Mouse (Mus musculus) testis, adult 2 months (tissue): ENCODE data around the gene Plppr3. TPM values are rescaled to one million over a fixed set of nuclear protein-coding genes. Genes with fewer than 3 reads are reported as not detected.

Source experiments
- H3K27ac ChIP-seq: fragments of 200-500 bp; 2 replicates; pipeline ENCODE4 v1.5.1; 2012; ENCODE audit warnings: low read depth, low read length; ENCODE audit not compliant: control insufficient read depth, insufficient read depth
- H3K27me3 ChIP-seq: fragments of 200-500 bp; 2 replicates; pipeline ENCODE4 v1.6.1; 2012; ENCODE audit warnings: mild to moderate bottlenecking, low read length, moderate library complexity; ENCODE audit not compliant: control insufficient read depth, insufficient read depth
- H3K36me3 ChIP-seq: fragments of 200-500 bp; 2 replicates; pipeline ENCODE4 v1.6.1; 2012; ENCODE audit warnings: mild to moderate bottlenecking, low read length; ENCODE audit not compliant: control insufficient read depth, insufficient read depth
- H3K4me1 ChIP-seq: fragments of 200-500 bp; 2 replicates; pipeline ENCODE4 v1.6.1; 2012; ENCODE audit warnings: low read length; ENCODE audit not compliant: control insufficient read depth, insufficient read depth
- H3K4me3 ChIP-seq: fragments of 200-500 bp; 2 replicates; pipeline ENCODE4 v1.5.1; 2012; ENCODE audit warnings: low read depth, mild to moderate bottlenecking, low read length, moderate library complexity, mixed read lengths; ENCODE audit not compliant: control insufficient read depth
- CTCF ChIP-seq: fragments of 200-500 bp; IDR thresholded peaks from 2 replicates; pipeline ENCODE4 v1.5.1; 2012; ENCODE audit warnings: low read depth, mild to moderate bottlenecking, inconsistent platforms, low read length, moderate library complexity; ENCODE audit not compliant: control insufficient read depth, insufficient read depth, insufficient replicate concordance
- POLR2A ChIP-seq: fragments of 200-500 bp; IDR thresholded peaks from 2 replicates; pipeline ENCODE4 v1.6.1; 2012; ENCODE audit warnings: low read depth, mild to moderate bottlenecking, inconsistent platforms, low read length, moderate library complexity; ENCODE audit not compliant: control insufficient read depth
- polyA plus RNA-seq: library from polyadenylated mRNA; depleted of rRNA; stranded (reverse); fragments of >200 nt; gene quantifications from 2 replicates; pipeline ENCODE4 v1.2.3, GENCODE M21; 2012

Plppr3 gene
- polyA plus RNA-seq, 1 experiment = 2.7 TPM

DNA sequence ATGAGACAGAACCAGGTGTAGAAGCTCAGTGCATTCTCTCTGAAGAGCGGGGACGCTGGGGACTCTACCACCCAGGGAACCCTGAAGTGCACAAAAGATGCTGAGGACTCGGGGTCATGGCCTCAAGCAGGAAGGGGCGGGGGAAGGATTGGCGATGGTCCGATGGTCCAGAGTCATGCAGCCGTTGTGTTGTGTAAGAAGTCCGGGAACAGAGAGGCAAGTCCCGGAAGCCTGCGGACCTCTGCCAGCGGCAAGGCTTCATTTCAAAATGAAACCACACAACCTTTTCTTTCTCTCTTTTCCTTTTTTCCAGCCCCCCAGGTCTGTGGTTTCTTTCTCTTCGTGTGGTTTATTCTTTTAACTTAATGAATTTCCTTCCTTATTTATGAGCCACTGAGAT is 3.3 kb upstream of the Plppr3 start:
- Histone ChIP-seq H3K4me3 (no peak overlapping the region), H3K4me1 (peaks cover 16% of the 10 kb centered on the region), H3K27ac (no peak overlapping the region), H3K36me3 (no peaks in the 10 kb centered on the region), H3K27me3 (no peaks in the 10 kb centered on the region)
- TF ChIP-seq POLR2A (no peak), CTCF (no peak)

- peaks cover 15% of the 10 kb centered on the region for H3K4me1 ChIP-seq
- no peak overlapping the region for H3K4me3 ChIP-seq
- H3K36me3 ChIP-seq = no peaks in the 10 kb centered on the region
- H3K27ac ChIP-seq = no peak overlapping the region
- H3K27me3 ChIP-seq = no peaks in the 10 kb centered on the region
- TF ChIP-seq POLR2A = no peak
- no peak for TF ChIP-seq CTCF
These were observed 2.7 kb upstream of the Plppr3 start for GRCm38 (mm10) chr10:79877174-79877573.

DNA sequence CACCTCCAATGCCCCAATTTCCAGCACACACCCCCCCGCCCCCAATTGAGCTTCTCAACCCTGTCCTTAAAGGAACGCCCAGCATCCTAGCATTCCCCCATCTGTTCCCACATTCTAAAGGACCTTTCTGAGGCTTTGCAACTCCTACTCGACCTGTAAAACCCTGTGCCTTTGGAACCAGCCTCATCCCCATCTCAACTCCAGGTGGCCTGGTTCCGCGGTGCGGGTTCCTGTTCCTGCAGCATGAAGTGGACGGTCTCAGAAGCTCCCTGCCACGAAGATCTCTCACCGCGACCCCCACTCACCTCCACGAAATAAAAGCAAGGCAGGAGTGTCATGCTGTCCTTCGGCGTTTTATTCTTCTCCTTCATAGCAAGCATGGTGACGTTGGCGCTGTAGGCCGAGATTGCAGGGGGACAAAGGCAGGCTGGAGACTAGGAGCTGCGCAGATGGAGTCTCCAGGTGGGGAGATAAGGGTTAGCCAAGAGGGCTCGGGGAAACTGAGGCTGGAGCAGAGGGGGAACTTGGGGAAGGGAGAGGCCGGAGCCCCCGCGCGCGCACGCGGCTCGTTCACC is 632 bp downstream of the Plppr3 start:
- peaks cover 8% of the 10 kb centered on the region for H3K4me1 ChIP-seq
- H3K27ac ChIP-seq = no peak overlapping the region
- peak overlapping the region; percentile 14 for H3K4me3 ChIP-seq

DNA sequence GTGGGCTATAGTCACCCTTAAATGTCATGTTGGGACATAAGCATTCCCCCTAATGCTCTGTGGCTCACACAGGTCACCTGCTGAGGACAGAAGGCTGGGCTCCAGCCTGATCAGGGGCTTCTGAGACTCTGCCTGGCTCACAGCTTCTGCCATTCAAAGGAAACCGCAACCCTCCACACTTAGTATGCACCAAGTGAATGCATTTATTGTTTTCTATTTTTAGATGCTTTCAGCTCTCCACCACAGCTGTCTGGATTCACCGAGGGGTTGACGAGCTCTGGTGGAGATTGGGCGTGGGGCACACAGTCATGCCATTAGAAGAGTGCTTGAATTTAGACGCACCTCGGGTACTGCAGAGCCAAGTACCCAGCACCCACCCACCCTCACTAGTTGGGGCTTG is 1.1 kb downstream of the Plppr3 start:
- no peaks in the 10 kb centered on the region for H3K36me3 ChIP-seq
- no peaks in the 10 kb centered on the region for H3K27me3 ChIP-seq
- TF ChIP-seq CTCF = no peak
- TF ChIP-seq POLR2A = no peak
- peaks cover 8% of the 10 kb centered on the region for H3K4me1 ChIP-seq
- no peak overlapping the region for H3K27ac ChIP-seq
- no peak overlapping the region for H3K4me3 ChIP-seq

More for the DNA sequence above, 632 bp downstream of the Plppr3 start:
- no peaks in the 10 kb centered on the region for H3K27me3 ChIP-seq
- no peaks in the 10 kb centered on the region for H3K36me3 ChIP-seq
- no peak for TF ChIP-seq POLR2A
- no peak for TF ChIP-seq CTCF

- Histone ChIP-seq H3K27me3 (no peaks in the 10 kb centered on the region), H3K27ac (no peak overlapping the region), H3K36me3 (no peaks in the 10 kb centered on the region), H3K4me1 (peaks cover 8% of the 10 kb centered on the region), H3K4me3 (no peak overlapping the region)
- TF ChIP-seq CTCF (no peak), POLR2A (no peak)
These were observed 1.6 kb downstream of the Plppr3 start for GRCm38 (mm10) chr10:79872862-79873261.

- no peaks in the 10 kb centered on the region for H3K36me3 ChIP-seq
- H3K27me3 ChIP-seq = no peaks in the 10 kb centered on the region
- H3K4me3 ChIP-seq = no peak overlapping the region
- TF ChIP-seq POLR2A (no peak), CTCF (no peak)
- H3K4me1 ChIP-seq = peaks cover 8% of the 10 kb centered on the region
- H3K27ac ChIP-seq = no peak overlapping the region
These were observed 2.6 kb downstream of the Plppr3 start for GRCm38 (mm10) chr10:79871845-79872244.

GRCm38 (mm10) chr10:79866601-79867000 is 7.8 kb downstream of the Plppr3 start:
- TF ChIP-seq CTCF = no peak
- TF ChIP-seq POLR2A = no peak
- no peak overlapping the region for H3K4me3 ChIP-seq

More at GRCm38 (mm10) chr10:79866601-79867000, 7.8 kb downstream of the Plppr3 start:
- Histone ChIP-seq H3K36me3 (no peaks in the 10 kb centered on the region; the same call in 1 of the 2 replicates), H3K4me1 (no peaks in the 10 kb centered on the region; the same call in 1 of the 2 replicates), H3K27me3 (no peaks in the 10 kb centered on the region), H3K27ac (no peak overlapping the region)
